Mouse (Mus musculus) small intestine, adult 2 months (tissue): ENCODE measurements around the gene Rint1. TPM values are rescaled to one million over a fixed set of nuclear protein-coding genes. Genes with fewer than 3 reads are reported as not detected.

Experiments
- H3K27ac ChIP-seq: fragments of 200-500 bp; 2 replicates; pipeline ENCODE4 v1.5.1; 2012; ENCODE audit warnings: low read depth, low read length, control low read depth, inconsistent platforms; ENCODE audit not compliant: insufficient read depth
- H3K27me3 ChIP-seq: fragments of 200-500 bp; 2 replicates; pipeline ENCODE4 v1.6.1; 2012; ENCODE audit warnings: mild to moderate bottlenecking, moderate library complexity, low read length, inconsistent platforms; ENCODE audit not compliant: control insufficient read depth, insufficient read depth
- H3K36me3 ChIP-seq: fragments of 200-500 bp; 2 replicates; pipeline ENCODE4 v1.6.1; 2012; ENCODE audit warnings: mild to moderate bottlenecking, low read length, control low read depth, inconsistent platforms; ENCODE audit not compliant: control insufficient read depth, insufficient read depth
- H3K4me1 ChIP-seq: fragments of 200-500 bp; 2 replicates; pipeline ENCODE4 v1.6.1; 2012; ENCODE audit warnings: low read length, inconsistent platforms, mixed read lengths; ENCODE audit not compliant: control insufficient read depth, insufficient read depth, insufficient read length
- H3K4me3 ChIP-seq: fragments of 200-500 bp; 2 replicates; pipeline ENCODE4 v1.5.1; 2012; ENCODE audit warnings: low read depth, mild to moderate bottlenecking, control low read depth, inconsistent platforms, low read length, moderate library complexity
- CTCF ChIP-seq: fragments of 200-500 bp; IDR thresholded peaks from 2 replicates; pipeline ENCODE4 v1.5.1; 2012; ENCODE audit warnings: low read depth, mild to moderate bottlenecking, control low read depth, inconsistent platforms, low read length, moderate library complexity, mixed read lengths; ENCODE audit not compliant: insufficient replicate concordance, insufficient read length; ENCODE audit errors: extremely low read depth
- POLR2A ChIP-seq: fragments of 200-500 bp; IDR thresholded peaks from 2 replicates; pipeline ENCODE4 v1.6.1; 2012; ENCODE audit warnings: low read depth, mild to moderate bottlenecking, control low read depth, inconsistent platforms, low read length, moderate library complexity
- WGBS: fragments of 180-500 bp; shearing (Covaris S2); methylation state at CpG from one replicate; pipeline ENCODE4 v1.1.7; 2018; 5-methylcytosine and 5-hydroxymethylcytosine counted together
- polyA plus RNA-seq: library from polyadenylated mRNA; depleted of rRNA; stranded (reverse); fragments of >200 nt; gene quantifications from 2 replicates; pipeline ENCODE4 v1.2.3, GENCODE M21; 2012

The Rint1 gene
- polyA plus RNA-seq, 1 experiment = 3.9 TPM

DNA sequence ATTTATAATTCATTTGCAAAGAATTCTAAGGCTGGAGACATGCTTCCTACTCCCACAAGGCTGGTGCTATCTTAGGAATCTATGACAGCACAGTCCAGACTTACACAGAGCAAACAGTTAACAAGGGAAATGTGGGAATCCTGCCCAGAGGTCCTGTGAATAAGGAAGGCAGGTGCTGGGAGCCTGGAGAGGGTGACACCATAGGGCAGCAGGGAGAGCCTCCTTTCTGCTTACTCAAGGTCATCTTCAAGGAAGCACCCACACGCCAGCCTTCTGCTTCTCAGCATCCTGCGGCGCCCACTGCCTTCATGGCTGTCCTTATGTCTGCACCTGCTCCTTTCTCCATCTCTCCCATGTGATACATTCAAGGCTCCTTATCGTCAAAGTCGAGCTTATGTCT, 23.0 kb upstream of the Rint1 start:
- WGBS = 92% methylated on average over 5 of the region's 5 CpGs

DNA sequence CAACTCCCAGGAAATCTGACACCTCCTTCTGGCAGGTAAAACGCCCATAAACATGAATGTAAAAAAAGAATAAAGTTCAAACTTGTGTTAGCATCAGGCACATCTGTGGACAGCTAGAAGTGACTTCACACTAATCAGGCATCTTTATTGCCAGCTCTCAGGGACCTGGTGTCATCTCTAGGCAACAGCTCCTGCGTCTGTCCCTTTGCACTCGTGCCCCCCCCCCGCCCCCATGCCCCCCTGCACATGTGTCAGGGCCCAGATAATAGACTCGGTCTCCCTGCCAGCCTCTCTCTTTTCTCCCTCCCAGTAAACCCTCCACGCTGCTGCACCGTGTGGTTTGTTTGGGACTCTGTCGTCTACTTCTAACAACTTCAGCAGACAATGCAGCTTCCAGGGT, 16.4 kb upstream of the Rint1 start:
- peaks cover 15% of the 10 kb centered on the region for H3K36me3 ChIP-seq
- no peaks in the 10 kb centered on the region for H3K27me3 ChIP-seq
- H3K4me1 ChIP-seq = no peaks in the 10 kb centered on the region
- 65% methylated on average over 8 of the region's 8 CpGs for WGBS
- TF ChIP-seq CTCF (no peak), POLR2A (no peak)
- H3K4me3 ChIP-seq = no peak overlapping the region
- H3K27ac ChIP-seq = no peak overlapping the region

More for the DNA sequence above, 23.0 kb upstream of the Rint1 start:
- TF ChIP-seq CTCF = no peak
- no peak for TF ChIP-seq POLR2A
- H3K27ac ChIP-seq = no peak overlapping the region
- no peak overlapping the region for H3K4me3 ChIP-seq
- H3K4me1 ChIP-seq = no peaks in the 10 kb centered on the region
- peaks cover 25% of the 10 kb centered on the region for H3K36me3 ChIP-seq
- no peaks in the 10 kb centered on the region for H3K27me3 ChIP-seq

DNA sequence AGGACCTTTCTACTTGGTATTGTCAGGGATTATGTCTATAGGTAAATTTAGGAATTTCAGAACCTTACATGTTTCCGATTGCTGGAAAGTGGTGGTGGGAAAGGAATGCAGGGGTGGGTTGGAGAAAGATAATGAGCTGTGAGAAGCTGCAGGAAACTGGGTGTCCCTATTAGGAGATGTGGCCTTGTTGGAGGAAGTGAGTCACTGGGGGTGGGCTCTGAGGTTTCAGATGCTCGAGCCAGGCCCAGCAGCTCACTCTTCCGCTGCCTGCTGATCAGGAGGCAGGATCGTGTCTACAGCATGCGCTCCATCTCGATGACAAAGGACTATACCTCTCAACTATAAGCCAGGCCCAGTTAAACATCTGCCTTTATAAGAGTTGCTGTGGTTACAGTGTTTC, 13.3 kb upstream of the Rint1 start:
- H3K36me3 ChIP-seq = peaks cover 4% of the 10 kb centered on the region
- no peaks in the 10 kb centered on the region for H3K4me1 ChIP-seq
- 82% methylated on average over 6 of the region's 6 CpGs for WGBS
- no peak for TF ChIP-seq CTCF
- TF ChIP-seq POLR2A = no peak
- no peaks in the 10 kb centered on the region for H3K27me3 ChIP-seq
- no peak overlapping the region for H3K27ac ChIP-seq
- H3K4me3 ChIP-seq = no peak overlapping the region

DNA sequence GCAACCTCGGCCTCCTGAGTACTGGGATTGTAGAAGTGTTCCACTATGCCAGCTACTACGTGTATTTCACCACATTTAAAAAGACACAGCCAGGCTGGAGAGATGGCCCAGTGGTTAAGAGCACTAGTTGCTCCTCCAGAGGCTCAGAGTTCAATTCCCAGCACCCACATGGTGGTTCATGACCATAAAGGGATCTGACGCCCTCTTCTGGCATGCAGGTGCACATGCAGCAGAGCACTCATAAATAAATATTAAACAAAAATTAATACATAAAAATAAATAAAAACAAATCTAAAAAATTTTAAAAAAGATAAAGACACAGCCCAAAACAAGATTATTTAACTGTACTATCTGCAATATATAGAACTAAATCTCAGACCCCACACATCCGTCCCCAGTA, 7.0 kb upstream of the Rint1 start:
- Histone ChIP-seq H3K36me3 (peaks cover 2% of the 10 kb centered on the region), H3K27me3 (no peaks in the 10 kb centered on the region), H3K4me3 (no peak overlapping the region), H3K4me1 (no peaks in the 10 kb centered on the region), H3K27ac (no peak overlapping the region)
- WGBS = 93% methylated on average over 4 of the region's 4 CpGs
- TF ChIP-seq CTCF (no peak), POLR2A (no peak)

DNA sequence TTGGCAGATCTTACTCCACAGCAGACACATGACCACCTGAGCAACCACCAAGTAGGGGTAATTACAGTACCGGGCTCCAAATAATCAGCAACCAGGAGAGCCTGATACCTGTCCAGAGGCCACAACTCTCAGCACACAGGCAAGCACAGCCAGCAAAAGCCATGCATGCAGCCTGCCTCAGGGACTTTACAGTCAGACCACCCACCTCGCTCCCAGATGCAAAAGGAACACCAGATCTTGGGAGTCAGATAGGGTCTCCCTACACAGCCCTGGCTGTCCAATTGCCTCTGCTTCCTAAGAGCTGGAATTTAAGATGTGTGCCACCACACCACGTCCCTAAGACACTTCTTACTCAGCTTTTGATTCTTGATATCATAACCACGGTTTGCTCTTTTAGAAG, 6.3 kb upstream of the Rint1 start:
- TF ChIP-seq POLR2A (no peak), CTCF (no peak)
- Histone ChIP-seq H3K27ac (no peak overlapping the region), H3K36me3 (no peaks in the 10 kb centered on the region; the same call in 1 of the 2 replicates), H3K4me1 (no peaks in the 10 kb centered on the region), H3K4me3 (no peak overlapping the region), H3K27me3 (no peaks in the 10 kb centered on the region)
- 67% methylated on average over 4 of the region's 4 CpGs for WGBS

DNA sequence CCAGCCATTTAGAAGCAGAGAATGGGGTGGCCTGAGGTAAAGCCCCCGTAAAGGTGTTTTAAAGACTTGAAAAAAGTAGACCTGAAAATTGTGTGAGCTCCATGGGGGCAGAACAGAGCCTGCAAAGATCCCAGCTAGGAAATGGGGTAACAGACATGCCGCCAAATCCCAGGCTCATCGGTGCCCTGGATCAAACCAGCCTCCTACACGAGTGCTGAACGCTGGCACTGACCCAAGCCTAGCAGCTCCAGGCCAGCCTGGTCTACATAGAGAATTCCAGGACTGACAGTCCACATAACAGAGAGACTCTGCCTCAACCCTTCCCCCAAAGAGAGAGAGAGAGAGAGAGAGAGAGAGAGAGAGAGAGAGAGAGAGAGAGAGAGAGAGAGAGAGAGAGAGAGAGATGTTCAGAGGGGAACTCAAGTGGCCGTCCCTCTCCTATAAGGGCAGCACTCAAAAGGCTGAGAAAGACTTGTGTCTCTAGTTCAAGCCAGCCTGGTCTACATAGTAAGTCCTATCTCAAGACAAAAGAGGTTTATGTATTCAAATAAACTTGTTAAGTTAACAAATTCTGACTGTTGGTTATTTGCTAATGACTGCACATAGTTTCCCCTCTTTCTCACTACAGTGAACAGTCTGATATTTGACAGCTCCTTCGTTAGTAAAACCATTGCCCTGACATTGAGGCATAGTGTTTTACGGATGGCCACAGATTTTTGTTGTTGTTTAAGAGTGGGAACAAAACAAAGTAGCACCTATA, 5.3 kb upstream of the Rint1 start:
- WGBS = 25% methylated on average over 8 of the region's 8 CpGs
- Histone ChIP-seq H3K4me1 (no peaks in the 10 kb centered on the region), H3K27me3 (no peaks in the 10 kb centered on the region), H3K36me3 (no peaks in the 10 kb centered on the region; the same call in 1 of the 2 replicates), H3K4me3 (peak overlapping the region; percentile 19), H3K27ac (no peak overlapping the region)
- TF ChIP-seq POLR2A (no peak), CTCF (no peak)

DNA sequence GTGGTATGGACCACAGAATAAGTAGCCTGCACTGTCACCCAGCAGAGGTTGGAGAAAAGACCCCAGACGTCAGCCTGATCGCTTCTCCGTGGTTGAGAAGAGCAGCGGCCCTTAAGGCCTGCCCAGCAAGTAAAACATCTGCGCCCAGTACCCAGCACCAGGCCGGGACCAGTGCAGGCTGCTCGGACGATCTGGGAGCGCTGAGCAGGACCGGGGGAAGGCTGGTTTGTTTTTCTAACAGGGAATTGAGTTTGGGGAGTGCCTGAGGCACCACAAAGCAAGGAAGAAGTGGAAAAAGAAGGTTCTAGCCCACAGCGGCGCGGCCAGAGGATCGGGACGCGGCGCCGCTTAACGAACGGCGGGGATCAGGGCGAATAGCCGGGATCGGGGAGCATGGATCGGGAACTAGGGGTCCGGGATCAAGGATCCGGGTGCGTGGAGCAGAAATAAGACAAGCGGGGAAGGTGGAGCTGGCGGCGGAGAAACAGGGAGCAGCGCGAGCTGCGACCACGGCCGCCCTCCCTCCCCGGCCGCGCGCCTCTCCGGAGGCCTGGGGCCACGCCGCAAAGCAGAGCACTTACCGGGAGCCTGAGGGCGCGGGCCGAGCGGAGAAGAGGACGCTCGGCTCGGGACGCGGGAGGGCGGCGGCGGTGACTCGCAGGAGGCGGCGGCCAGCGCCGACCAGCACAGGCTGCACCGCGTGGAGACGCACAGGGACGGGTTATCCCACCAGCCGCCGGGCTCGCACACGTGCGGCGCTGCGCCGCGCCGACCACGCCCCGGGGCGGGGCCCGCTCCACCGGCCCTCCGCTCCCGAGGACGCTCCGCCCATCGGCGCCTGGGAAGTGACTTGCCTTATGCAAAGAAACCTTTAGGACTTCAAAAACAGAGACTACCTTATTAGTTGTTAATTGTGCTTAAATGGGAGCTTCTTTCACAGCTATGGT, 4.3 kb upstream of the Rint1 start, which contains the start of gene Pus7:
Gene Pus7 (minus strand): TSS at position 781 of the 947 bp plus-strand sequence.
- Histone ChIP-seq H3K27ac (no peak within 1 kb of the TSS), H3K4me1 (no peaks in the 10 kb centered on the region), H3K27me3 (no peaks in the 10 kb centered on the region), H3K4me3 (peak within 1 kb of the TSS; percentile 96), H3K36me3 (no peaks in the 10 kb centered on the region)
- TF ChIP-seq CTCF (no peak), POLR2A (peak; percentile 51)
- WGBS = under 1% methylated on average over 83 of the region's 86 CpGs
